Mouse (Mus musculus) megakaryocyte, adult 5-6 weeks (primary cell): ENCODE results near the gene Vmn2r6. TPM values are rescaled to one million over a fixed set of nuclear protein-coding genes. Genes with fewer than 3 reads are reported as not detected.
"Not testable (repeated sequence)": the region's sequence is repeated elsewhere in the genome, so short reads cannot be mapped to it uniquely, and the experiment has no call there.

ENCODE experiments used
- ATAC-seq: 2 replicates; pipeline ENCODE4 v1.8.0; 2016; ENCODE audit warnings: mild to moderate bottlenecking, inconsistent platforms; ENCODE audit not compliant: poor library complexity, severe bottlenecking
- total RNA-seq, 2 experiments: library from RNA; stranded (forward) in 1 of 2; stranded (reverse) in 1 of 2; fragments of 153-499, 151-499 nt in 1 of 2; fragments of 221-1000, 200-1000 nt in 1 of 2; gene quantifications; 2 replicates each; pipeline versions ENCODE4 v1.2.3 to v1.2.4; 2015 to 2017

The Vmn2r6 gene
- total RNA-seq (2015), result not detected in 2 replicates
- not detected in 2 replicates for total RNA-seq (2017)

DNA sequence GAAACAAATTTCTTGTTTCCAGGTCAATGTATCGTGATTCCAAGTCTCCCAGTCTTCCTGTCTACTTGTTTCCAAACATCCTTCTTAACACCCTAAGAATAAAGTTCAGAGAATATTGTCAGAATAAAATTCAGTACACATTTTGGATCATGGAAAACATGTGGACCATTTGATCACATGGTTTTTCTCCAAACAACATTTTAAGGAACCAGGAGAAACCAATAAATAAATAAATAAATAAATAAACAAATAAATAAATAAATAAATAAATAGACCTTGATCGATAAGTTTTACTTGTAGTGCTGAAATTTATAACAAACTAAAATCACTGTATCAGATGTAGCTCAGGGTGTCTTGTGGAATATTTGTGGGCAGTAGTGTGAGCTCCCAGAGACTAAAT lies at the start of gene Vmn2r6:
TSS of gene Vmn2r6 (minus strand) at position 101 of the 400 bp plus-strand sequence.
- not testable (repeated sequence) for ATAC-seq

DNA sequence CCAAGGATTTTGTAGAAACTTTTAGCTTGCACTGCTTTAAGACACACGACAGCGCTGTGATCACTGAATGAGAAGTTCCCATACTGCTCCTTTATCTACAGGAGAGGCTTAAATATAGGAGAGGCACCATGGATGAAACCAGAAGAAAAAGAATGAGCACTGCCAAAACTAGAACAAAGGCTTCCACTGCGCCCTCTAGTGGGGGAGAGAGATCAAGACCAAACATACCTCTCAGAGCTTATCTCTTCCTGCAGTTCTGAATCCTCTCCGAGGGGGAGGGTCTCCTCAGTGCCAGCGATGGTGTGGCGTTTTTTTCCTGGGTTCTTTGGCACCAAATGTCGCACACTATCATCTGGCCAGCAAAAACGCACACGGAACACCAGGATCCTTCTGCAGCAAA lies 22.0 kb upstream of the Vmn2r6 start:
- ATAC-seq, result no peak

DNA sequence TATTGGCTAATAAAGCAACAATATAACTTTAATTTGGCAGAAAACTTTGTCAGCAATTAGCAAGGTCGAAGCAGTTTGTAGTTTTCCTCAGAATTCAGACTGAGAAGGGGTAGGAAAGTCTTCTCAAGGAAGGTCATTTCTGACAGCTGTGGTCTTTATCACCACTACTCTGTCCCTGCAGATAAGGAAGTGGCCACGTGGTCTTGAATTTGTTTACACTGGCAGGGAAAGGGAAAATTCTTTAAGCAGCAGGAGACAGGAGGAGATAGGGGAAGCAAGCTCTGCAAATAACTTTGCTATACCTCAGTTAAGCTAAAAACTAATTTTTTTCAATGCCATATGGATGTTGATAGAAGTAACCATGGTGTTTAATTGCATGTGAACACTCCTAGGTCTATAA lies 3.2 kb upstream of the Vmn2r6 start:
- ATAC-seq, result not testable (repeated sequence)

DNA sequence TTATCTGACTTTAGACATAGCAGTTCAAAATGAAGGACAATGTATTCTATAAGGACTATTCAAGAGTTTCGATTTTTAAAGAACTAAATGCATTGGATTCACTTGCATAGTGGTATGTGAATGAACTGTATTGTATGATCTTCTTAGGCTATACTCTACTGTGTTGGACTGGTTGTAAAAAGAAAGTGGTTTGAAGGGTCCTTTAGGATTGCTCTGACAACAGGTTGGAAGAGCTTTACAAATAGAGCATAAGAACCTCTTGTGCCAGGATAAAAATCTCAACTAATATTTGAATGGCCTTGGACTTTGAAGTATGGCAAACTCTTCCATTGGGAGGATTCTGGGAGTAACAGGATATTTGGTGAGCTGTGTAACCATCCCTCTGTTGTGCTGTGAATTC lies 42.0 kb downstream of the Vmn2r6 start:
- not testable (repeated sequence) for ATAC-seq

DNA sequence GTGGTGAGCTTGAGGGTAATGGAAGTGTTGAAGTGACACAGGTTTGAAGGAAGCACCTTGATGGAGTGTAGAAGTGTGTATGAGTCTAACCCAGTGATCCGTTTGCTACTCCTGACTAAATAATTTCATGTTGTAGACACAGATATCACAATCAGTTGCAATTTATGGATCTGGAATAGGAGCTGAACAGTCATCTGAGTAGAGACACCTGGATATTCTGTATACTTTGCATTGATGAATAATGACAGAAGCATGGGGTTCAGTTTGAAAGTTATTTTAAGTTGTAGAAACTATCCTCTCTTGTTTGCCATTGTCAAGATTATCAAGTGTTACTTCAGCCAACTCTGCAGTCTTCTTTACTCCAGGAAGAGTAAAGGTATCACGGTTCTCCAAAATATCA lies 55.9 kb downstream of the Vmn2r6 start, which contains the start of gene Vmn2r5:
TSS of gene Vmn2r5 (minus strand) at position 101 of the 400 bp plus-strand sequence.
- not testable (repeated sequence) for ATAC-seq

Other genes with a start within 250 kb of the Vmn2r6 start
- not detected in 2 replicates for gene Vmn2r4, start 150.5 kb downstream of the Vmn2r6 start, total RNA-seq (2015)
- not detected in 2 replicates for gene Vmn2r4, start 150.5 kb downstream of the Vmn2r6 start, total RNA-seq (2017)
- not detected in 2 replicates for gene Vmn2r5, start 56.0 kb downstream of the Vmn2r6 start, total RNA-seq (2015)
- not detected in 2 replicates for gene Vmn2r5, start 56.0 kb downstream of the Vmn2r6 start, total RNA-seq (2017)